In genomic region chr2:29966826-29967225, GRCm38 (mm10) we compare ENCODE assay signal across 9 mouse cellular contexts. TPM values are rescaled to one million over a fixed set of nuclear protein-coding genes. Genes with fewer than 3 reads are reported as not detected.
DNase-seq lines count a peak whose midpoint lies in the region; ATAC-seq and TF ChIP-seq lines count a peak whose summit lies in the region.
"Had no signal": no experiment of that assay in that cellular context is flagged by ENCODE, and none has a peak within 500 bp of the region (broad histone marks: within the 10 kb centered on the region; RNA-seq: fewer than 3 reads in every experiment).

No protein-coding gene starts in this region.

- no peak for ATAC-seq in lung, embryonic 14.5 days (ENCODE audit: insufficient read depth)
- ATAC-seq in neural tube, embryonic 15.5 days (ENCODE audit: low FRiP score), result no peak

- H3K27ac ChIP-seq in lung, embryonic 14.5 days (ENCODE audit: low read depth), result no peak overlapping the region
- H3K27ac ChIP-seq in forebrain, embryonic 10.5 days, result no peak overlapping the region
- no peak overlapping the region for H3K27ac ChIP-seq in limb, embryonic 10.5 days
- H3K27ac ChIP-seq in neural tube, embryonic 15.5 days (replicated peaks), result peak overlapping the region; percentile 99; the same call in 1 of the 2 replicates

- H3K36me3 ChIP-seq in lung, embryonic 14.5 days (ENCODE audit: insufficient read depth), result peaks cover 21% of the 10 kb centered on the region
- H3K36me3 ChIP-seq in forebrain, embryonic 10.5 days (replicated peaks), result peaks cover 34% of the 10 kb centered on the region
- H3K36me3 ChIP-seq in limb, embryonic 10.5 days, result peaks cover 31% of the 10 kb centered on the region
- H3K36me3 ChIP-seq in neural tube, embryonic 15.5 days, result peaks cover 24% of the 10 kb centered on the region

- no peaks in the 10 kb centered on the region for H3K27me3 ChIP-seq in lung, embryonic 14.5 days (ENCODE audit: insufficient read depth, low read length)
- no peaks in the 10 kb centered on the region for H3K27me3 ChIP-seq in forebrain, embryonic 10.5 days (ENCODE audit: poor library complexity, severe bottlenecking)
- H3K27me3 ChIP-seq in limb, embryonic 10.5 days (ENCODE audit: low read depth, poor library complexity, severe bottlenecking), result no peaks in the 10 kb centered on the region
- H3K27me3 ChIP-seq in neural tube, embryonic 15.5 days (replicated peaks), result no peaks in the 10 kb centered on the region

- no peaks in the 10 kb centered on the region for H3K9me3 ChIP-seq in lung, embryonic 14.5 days (ENCODE audit: low read depth, low read length)
- no peaks in the 10 kb centered on the region for H3K9me3 ChIP-seq in forebrain, embryonic 10.5 days
- H3K9me3 ChIP-seq in limb, embryonic 10.5 days (replicated peaks), result no peaks in the 10 kb centered on the region
- H3K9me3 ChIP-seq in neural tube, embryonic 15.5 days (replicated peaks), result no peaks in the 10 kb centered on the region

- WGBS in lung, embryonic 14.5 days, result 60% methylated on average over 2 of the region's 2 CpGs
- WGBS in forebrain, embryonic 10.5 days, result 73% methylated on average over 2 of the region's 2 CpGs
- 89% methylated on average over 2 of the region's 2 CpGs for WGBS in limb, embryonic 10.5 days
- WGBS in neural tube, embryonic 15.5 days, result 61% methylated on average over 2 of the region's 2 CpGs

- peak; percentile 25 for DNase-seq in lung, embryonic 14.5 days
- no peak for DNase-seq in lung, adult 18-20 months
- no peak for DNase-seq in forebrain, embryonic 10.5 days (ENCODE audit: extremely low spot score, low spot score)
- DNase-seq in limb, embryonic 10.5 days (ENCODE audit: low spot score), result no peak
- DNase-seq in right cerebral cortex, postnatal 36 days (ENCODE audit: low spot score in 2 of 2), result no peak
- no peak for DNase-seq in adrenal gland, postnatal 25 days
- DNase-seq in adipocyte (ENCODE audit: low spot score), result no peak
- DNase-seq: thymus, adult 18-20 months had no signal

- H3K4me1 ChIP-seq in lung, embryonic 14.5 days (ENCODE audit: insufficient read depth), result peaks cover 19% of the 10 kb centered on the region
- peaks cover 46% of the 10 kb centered on the region for H3K4me1 ChIP-seq in forebrain, embryonic 10.5 days
- H3K4me1 ChIP-seq in limb, embryonic 10.5 days, result peaks cover 26% of the 10 kb centered on the region
- H3K4me1 ChIP-seq in neural tube, embryonic 15.5 days, result peaks cover 69% of the 10 kb centered on the region

- H3K4me3 ChIP-seq in lung, embryonic 14.5 days (ENCODE audit: low read depth, low read length), result peak overlapping the region; percentile 94
- peak overlapping the region; percentile 96 for H3K4me3 ChIP-seq in forebrain, embryonic 10.5 days
- H3K4me3 ChIP-seq in limb, embryonic 10.5 days, result peak overlapping the region; percentile 98
- peak overlapping the region; percentile 90 for H3K4me3 ChIP-seq in neural tube, embryonic 15.5 days (replicated peaks)

- peak overlapping the region; percentile 94; the same call in 1 of the 2 replicates for H3K9ac ChIP-seq in lung, embryonic 14.5 days
- peak overlapping the region; percentile 100 for H3K9ac ChIP-seq in neural tube, embryonic 15.5 days (replicated peaks)

- H3K4me2 ChIP-seq in lung, embryonic 14.5 days, result peak overlapping the region; percentile 66
- H3K4me2 ChIP-seq in neural tube, embryonic 15.5 days, result peak overlapping the region; percentile 71

- TF ChIP-seq CTCF in lung, embryonic 14.5 days (IDR thresholded peaks at IDR 0.05; ENCODE audit: low read depth), result no peak

RNA-seq across cellular contexts. Expression of gene Sptan1, which starts 1.5 kb away (rescaled TPM):
- polyA plus RNA-seq in lung, embryonic 14.5 days (2014; fragmentation: Nextera tagmentation; extraction: Ambion mirVana), result 149 and 154 TPM in 2 replicates
- 85.9 and 90.3 TPM in 2 replicates for polyA plus RNA-seq in forebrain, embryonic 10.5 days (2016; fragmentation: Nextera tagmentation; extraction: Ambion mirVana)
- polyA plus RNA-seq in limb, embryonic 10.5 days (2016; fragmentation: Nextera tagmentation; extraction: Ambion mirVana), result 70.6 and 80.4 TPM in 2 replicates
- 186 and 213 TPM in 2 replicates for polyA plus RNA-seq in neural tube, embryonic 15.5 days (2015; fragmentation: Nextera tagmentation; extraction: Ambion mirVana)
- total RNA-seq in adrenal gland, postnatal 25 days (2021), result 206 and 225 TPM in 2 replicates

RNA-seq across cellular contexts. Expression of gene Gle1, which starts 31.6 kb away (rescaled TPM):
- 59.0 and 64.0 TPM in 2 replicates for polyA plus RNA-seq in lung, embryonic 14.5 days (2014; fragmentation: Nextera tagmentation; extraction: Ambion mirVana)
- 74.9 and 77.4 TPM in 2 replicates for polyA plus RNA-seq in forebrain, embryonic 10.5 days (2016; fragmentation: Nextera tagmentation; extraction: Ambion mirVana)
- polyA plus RNA-seq in limb, embryonic 10.5 days (2016; fragmentation: Nextera tagmentation; extraction: Ambion mirVana), result 75.8 and 86.9 TPM in 2 replicates
- 64.8 and 66.1 TPM in 2 replicates for polyA plus RNA-seq in neural tube, embryonic 15.5 days (2015; fragmentation: Nextera tagmentation; extraction: Ambion mirVana)
- total RNA-seq in adrenal gland, postnatal 25 days (2021), result 39.1 and 41.9 TPM in 2 replicates
